Mouse (Mus musculus): Measurements from ENCODE around the gene Gm17361. TPM values are rescaled to one million over a fixed set of nuclear protein-coding genes. Genes with fewer than 3 reads are reported as not detected.
"Not testable (repeated sequence)": the region's sequence is repeated elsewhere in the genome, so short reads cannot be mapped to it uniquely, and the experiment has no call there.

Gm17361 gene
- not detected in 2 replicates for polyA plus RNA-seq (2015; fragmentation: Nextera tagmentation; extraction: Ambion mirVana)

GRCm38 (mm10) chrX:125003863-125004262 lies at the start of gene Gm17361:
TSS of gene Gm17361 (plus strand) at chrX:125004163.
- not testable (repeated sequence) for H3K9me3 ChIP-seq (replicated peaks; ENCODE audit: control insufficient read depth, low read length, poor library complexity, severe bottlenecking); ATAC-seq; H3K27ac ChIP-seq (ENCODE audit: low read length); H3K4me3 ChIP-seq (ENCODE audit: low read depth, low read length); H3K9ac ChIP-seq (ENCODE audit: low read depth, low read length); H3K27me3 ChIP-seq (ENCODE audit: control insufficient read depth, insufficient read depth, low read depth, low read length); H3K4me2 ChIP-seq (ENCODE audit: low read length); H3K4me1 ChIP-seq (ENCODE audit: control insufficient read depth, insufficient read depth, low read length); H3K36me3 ChIP-seq (ENCODE audit: control insufficient read depth, insufficient read depth, low read length)
- WGBS: no CpG with 5 or more reads among the region's 4 CpGs

Measured in midbrain, embryonic 16.5 days (tissue).